Mouse (Mus musculus) right cerebral cortex, postnatal 25 days (tissue): Measurements from ENCODE around the gene Hist1h2bf.
"Not testable (repeated sequence)": the region's sequence is repeated elsewhere in the genome, so short reads cannot be mapped to it uniquely, and the experiment has no call there.

Experiments used
- DNase-seq: peaks from one replicate; pipeline ENCODE4 v3.0.0; 2022

Hist1h2bf gene

DNA sequence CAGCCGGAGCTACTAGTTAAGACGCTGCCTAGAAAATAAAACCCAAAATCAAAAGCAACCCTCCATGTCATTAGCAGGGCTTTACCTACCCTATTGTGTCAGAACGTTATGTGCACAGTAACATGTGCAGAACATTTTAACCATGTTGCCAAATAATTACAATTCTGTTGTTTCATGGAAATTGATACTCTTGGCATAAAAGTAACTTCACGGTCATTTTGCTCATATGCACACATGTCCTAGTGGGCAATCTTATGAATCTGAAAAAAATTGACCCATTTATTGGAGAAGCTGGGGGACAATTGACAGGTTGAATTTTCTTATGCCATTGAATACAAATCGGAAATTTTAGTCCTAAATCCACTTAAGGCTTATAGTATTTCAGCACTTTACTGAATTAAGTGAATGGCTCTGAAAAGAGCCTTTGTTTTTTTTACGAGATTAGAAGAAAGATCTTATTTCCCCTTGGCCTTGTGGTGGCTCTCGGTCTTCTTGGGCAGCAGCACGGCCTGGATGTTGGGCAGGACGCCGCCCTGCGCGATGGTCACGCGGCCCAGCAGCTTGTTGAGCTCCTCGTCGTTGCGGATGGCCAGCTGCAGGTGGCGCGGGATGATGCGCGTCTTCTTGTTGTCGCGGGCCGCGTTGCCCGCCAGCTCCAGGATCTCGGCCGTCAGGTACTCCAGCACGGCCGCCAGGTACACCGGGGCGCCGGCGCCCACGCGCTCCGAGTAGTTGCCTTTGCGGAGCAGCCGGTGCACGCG, 3.6 kb downstream of the Hist1h2bf start:
- not testable (repeated sequence) for DNase-seq

DNA sequence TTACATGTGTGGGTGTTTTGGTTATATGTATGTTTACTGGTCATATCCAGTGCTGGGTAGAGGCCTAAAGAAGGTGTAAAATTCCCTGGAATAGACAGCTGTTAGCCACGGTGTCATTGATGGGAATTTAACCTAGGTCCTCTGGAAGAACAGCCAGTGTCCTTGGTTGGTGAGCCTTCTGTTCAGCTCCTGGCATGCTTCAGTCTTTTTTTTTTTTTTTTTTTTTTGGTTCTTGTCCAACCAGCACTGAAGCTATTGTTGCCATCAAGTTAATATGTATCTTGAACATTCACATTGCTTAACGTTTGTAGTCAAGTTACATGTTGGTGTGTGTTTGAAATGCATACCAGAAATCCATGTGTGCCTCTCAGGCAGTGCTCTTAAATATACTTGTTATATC, 9.5 kb downstream of the Hist1h2bf start:
- no peak for DNase-seq

DNA sequence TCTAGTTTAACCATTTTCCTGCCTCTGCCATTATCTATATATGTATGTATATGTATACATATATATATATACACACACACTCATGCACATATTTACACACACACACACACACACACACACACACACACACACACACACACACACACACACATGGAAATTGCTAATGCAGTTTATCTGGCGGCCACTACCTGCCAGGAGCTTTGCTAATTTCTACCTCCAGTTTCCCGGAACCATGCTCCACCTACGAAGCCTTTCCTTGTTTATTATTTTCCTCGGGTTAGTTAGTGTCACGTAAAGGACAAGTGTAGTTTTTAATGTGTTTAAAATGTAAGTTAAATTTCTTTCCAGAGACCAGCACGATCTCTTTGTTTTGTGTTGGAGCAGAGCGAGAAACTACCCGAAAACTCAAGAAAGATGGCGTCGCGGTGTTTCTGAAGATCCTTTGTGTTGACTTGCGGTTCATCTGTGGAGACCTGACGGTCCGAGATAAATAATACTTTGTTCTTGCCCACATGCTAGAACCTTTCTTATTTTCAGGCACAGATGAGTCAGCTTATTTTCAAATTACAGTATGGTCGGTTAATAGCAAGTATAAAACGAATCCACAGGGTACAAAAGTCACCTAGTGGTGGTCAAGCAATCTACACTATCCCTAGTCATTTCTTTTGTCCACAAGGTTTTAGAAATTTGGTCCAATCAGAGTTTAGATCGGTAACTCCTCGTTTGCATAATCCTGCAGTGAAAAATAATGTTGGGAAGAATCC, 11.1 kb downstream of the Hist1h2bf start:
- no peak for DNase-seq

DNA sequence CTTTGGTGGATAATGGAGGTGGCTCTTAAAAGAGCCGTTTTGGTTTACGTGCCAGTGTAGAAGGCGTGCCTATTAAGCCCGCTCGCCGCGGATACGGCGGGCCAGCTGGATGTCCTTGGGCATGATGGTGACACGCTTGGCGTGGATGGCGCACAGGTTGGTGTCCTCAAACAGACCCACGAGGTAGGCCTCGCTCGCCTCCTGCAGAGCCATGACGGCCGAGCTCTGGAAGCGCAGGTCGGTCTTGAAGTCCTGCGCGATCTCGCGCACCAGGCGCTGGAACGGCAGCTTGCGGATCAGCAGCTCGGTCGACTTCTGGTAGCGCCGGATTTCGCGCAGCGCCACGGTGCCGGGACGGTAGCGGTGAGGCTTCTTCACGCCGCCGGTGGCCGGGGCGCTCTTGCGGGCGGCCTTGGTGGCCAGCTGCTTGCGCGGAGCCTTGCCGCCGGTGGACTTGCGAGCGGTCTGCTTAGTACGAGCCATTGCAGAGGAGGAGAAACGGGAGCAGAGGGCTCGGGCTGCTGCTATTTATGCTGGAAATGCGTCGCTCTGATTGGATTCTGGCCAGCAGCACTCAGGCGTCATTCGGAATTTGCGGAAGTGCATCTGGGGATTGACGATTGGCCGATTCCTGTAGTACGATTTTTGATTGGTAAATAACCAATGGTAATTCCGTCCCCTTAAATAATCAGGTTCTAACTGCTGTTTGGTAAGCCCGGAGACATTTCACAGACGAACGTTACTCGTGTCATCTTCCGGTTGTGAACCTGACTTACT, 11.9 kb downstream of the Hist1h2bf start, which contains the start of gene Hist1h3e:
Gene Hist1h3e, minus strand, starts transcription at position 487 of the 777 bp plus-strand sequence.
- DNase-seq = peak; percentile 93

DNA sequence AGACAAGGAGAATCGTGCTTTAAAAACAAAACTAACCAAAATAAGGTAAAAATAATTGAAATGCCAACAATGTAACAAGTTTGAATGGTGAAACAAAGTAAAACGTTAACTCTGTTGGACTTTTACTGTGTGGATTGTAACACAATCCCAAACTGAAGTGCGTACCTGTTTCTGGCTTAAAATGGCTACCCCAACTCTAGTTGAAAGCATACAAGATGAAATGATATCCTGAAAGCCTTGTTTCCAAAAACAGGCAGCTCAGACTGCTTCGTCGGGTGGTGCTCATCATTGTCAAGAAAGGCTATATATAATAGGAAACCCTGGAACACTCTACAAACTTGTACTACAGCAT, 12.5 kb downstream of the Hist1h2bf start:
- not testable (repeated sequence) for DNase-seq

DNA sequence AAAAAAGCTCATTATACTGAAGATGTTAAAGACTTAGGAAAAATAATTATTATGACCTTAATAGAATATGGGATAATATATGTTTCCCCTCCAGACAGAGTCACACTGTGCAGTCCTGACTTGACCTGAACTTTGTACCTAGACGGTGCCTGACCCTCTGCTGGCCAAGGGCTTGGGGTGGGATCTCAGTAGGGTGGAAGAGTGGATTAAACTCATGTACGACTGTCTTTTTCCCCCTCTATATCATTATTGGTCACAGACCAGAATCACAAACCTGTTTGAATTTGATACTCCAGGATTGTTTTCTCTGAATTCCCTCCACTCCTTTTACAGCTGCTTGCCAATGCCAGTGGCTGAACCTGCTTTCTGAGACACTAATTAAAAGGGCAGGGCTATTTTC, 13.3 kb downstream of the Hist1h2bf start:
- DNase-seq = not testable (repeated sequence)

DNA sequence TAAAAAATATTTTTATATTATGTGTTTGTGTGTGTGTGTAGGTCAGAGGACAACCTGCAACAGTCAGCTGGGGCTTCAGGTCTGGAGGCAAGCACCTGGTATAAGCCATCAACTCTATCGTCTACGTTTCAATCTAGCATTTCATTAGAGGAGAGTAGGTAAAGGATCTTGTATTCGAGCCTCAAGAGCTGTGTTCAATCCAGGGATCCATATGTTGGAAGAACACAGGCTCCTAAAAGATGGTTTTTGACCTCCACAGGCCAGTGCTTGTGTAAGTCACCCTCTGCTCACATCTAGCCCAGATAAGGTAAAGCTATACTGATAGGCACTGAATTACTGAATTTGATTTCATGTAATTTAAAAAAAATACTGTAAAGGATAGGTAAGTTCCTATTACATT, 17.1 kb downstream of the Hist1h2bf start:
- no peak for DNase-seq

DNA sequence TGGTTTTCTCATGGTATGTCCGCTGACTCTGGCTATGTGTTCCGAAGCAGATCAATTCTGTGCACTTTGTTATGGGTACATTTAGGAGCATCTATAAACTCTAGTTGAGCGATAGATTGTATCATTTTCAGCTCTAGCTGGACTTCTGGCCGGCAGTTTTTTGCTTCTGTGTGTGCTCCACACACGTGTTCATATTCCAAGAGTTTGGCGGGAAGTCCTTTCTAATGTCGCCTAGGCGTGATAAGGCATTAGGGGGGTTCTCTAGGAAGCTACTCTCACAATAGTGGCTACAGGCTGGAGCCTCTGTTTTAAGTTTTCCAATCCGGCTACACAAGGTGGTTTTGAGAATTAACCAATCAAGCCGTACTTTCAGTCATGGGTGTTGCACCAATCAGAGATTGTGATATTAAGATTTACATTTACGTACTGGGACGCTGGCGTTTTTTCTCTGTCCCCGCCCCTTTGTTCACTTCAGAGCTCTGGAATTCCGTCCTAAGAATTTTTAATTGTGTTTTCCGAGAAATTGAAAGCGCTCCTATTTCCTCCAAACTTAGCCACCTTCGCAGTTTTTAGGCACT, 18.1 kb downstream of the Hist1h2bf start:
- DNase-seq = no peak

DNA sequence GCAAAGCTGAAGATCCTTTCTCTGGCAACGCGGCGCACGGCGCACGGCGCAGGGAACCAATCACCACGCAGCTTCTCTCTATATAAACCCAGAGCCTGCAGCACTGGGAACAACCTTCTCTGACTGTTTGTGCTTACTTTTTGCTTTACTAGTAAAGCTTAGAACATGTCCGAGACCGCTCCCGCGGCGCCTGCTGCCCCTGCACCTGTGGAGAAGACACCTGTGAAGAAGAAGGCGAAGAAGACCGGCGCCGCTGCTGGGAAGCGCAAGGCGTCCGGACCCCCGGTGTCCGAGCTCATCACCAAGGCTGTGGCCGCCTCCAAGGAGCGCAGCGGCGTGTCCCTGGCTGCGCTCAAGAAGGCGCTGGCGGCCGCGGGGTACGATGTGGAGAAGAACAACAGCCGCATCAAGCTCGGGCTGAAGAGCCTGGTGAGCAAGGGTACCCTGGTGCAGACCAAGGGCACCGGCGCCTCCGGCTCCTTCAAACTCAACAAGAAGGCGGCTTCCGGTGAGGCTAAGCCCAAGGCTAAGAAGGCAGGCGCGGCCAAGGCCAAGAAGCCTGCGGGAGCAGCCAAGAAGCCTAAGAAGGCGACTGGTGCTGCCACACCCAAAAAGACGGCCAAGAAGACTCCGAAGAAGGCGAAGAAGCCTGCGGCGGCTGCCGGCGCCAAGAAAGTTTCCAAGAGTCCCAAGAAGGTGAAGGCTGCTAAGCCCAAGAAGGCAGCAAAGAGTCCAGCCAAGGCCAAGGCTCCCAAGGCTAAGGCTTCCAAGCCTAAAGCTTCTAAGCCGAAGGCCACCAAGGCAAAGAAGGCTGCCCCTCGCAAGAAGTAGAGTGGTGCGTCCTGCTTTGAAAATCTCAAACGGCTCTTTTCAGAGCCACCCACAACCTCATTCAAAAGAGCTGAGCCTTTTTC, 18.8 kb downstream of the Hist1h2bf start:
- peak; percentile 79 for DNase-seq

DNA sequence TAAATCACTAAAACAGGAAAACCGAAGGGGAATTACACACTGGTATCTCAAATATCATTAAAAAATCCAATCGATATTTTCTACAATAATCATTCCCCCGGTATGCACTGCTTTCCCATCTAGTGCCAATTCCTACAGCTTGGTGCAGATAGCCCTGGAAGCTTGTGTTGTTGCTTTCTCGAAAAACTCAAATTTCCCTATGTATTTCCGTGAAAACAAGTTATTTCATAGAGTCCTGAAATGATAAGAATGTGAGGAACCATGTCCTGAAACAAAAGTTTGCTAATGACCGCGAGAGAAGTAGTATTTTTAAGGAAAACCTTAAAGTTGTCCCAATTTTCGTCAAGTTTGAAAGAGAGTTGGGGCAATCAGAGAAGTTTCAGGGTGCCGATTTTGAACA, 19.6 kb downstream of the Hist1h2bf start:
- no peak for DNase-seq

DNA sequence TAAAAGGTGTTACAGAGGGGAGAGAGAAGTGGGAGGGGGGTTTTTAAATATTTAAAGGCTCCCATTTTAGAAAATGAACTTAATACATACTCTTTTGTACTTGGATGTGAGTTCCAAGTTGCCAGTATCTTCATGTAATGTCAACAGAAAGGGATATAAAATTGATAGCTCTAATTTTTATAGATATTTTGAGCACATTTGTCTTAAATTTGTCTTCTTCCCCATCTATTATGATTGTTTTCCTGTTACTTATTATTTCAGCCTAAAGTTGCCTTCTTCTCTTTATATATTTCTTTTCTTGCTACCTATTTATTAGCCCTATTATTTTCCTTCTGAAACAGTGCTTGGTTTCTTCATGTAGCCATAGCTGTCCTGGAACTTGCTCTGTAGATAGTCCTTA, 21.0 kb downstream of the Hist1h2bf start, which contains the start of gene Hist1h1d:
Gene Hist1h1d, plus strand, starts transcription at position 301 of the 400 bp plus-strand sequence.
- DNase-seq = no peak

DNA sequence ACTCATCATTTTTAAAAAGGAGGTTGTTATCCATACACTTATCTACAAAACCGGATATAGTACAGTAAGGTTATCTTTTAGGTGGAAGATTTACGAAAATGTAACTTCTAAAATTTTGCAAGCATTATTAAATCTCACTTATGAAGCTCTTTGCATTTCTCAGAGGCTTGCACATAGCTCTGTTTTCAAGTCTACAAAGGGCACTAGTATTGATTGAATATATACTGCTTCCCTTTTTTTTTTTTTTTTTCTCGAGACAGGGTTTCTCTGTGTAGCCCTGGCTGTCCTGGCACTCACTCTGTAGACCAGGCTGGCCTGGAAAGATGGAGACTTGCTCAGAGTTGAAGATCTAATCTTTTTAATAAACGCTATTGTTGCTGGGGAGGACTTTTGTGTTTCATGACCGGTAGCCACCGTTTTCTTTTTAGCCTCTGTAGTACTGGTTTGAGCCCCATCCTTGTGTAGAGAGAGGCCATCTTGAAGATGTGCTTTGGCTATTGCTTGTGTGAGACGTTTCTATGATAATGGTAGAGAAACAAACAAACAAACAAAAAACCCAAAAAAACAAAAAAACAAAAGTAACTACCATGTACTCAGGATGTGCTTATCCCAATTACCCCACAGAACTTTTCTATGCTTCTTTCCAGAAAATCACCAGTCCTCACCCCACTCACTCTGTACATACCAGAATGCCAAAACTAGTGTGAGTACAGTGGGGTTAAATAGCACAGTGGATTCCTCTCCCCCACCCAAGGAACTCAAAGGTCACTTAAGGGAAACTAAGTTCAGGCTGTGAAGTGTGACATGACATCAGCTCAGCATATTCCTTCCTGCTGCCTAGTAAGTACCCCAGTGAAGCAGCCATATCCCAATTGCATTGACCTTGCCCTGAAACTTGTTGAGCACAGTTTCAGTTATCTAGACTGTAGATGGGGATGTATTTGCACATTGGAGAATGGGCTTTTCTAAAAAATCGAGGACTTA, 21.8 kb downstream of the Hist1h2bf start:
- DNase-seq = no peak

DNA sequence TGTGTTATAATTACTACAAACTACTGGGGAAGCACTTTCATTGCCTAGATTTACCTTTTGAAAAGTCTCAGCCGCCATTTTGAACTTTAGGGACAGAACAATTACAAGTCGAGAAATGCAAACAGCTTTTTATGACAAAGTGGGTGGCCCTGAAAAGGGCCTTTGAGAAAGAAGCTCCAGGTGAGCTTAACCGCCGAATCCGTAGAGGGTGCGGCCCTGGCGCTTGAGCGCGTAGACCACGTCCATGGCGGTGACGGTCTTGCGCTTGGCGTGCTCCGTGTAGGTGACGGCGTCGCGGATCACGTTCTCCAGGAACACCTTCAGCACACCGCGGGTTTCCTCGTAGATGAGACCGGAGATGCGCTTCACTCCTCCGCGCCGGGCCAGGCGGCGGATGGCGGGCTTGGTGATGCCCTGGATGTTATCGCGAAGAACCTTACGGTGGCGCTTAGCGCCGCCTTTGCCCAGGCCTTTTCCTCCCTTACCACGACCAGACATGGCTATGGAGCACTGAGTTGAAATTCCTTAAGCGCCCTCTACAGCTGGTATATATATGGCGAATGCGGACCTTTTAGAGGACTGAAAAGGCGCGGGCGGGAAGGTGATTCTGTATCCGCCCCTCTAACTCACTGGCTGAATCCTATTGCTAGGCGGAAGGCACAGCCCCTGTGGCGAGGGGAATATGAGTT, 22.7 kb downstream of the Hist1h2bf start, which contains the start of gene Hist1h4f:
Gene Hist1h4f, minus strand, starts transcription at position 503 of the 689 bp plus-strand sequence.
- peak; percentile 92 for DNase-seq

DNA sequence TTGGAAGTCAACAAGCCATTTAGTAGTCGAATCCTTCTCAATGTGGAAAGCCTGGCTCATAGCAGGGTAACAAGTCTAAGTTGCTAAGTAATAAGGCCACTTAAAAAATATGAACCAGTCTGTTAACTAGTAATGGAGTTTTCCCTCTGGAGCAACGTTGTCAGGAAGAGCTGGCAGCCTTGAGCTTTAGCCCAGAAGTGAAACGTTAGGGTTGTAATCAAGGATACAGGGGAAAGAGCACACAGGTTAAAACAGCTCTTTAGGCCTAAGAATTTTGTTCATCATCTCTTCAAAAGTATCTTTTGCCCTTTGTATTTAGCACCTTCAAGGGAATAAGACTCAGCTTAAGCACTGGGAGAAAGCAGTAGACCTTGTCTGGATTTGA, 23.2 kb downstream of the Hist1h2bf start:
- no peak for DNase-seq

DNA sequence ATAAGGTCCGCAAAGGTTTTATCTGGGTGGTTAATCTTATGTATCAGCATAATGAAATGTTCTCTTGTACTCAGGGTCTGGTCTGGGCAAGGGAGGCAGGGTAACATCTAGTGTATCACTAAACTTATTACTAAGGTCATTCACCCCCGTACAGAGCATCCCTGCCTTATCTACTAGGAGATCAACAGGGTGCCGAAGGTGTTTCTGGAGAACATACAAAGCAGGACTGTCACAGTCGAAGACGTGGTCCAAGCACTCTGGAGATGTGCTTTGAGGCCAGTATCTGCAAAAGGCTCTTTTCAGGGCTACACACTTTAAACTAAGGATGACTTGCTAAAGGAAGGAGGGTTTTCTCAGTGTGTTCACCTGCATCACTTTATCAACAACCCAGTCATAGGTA, 27.3 kb downstream of the Hist1h2bf start:
- DNase-seq = no peak

DNA sequence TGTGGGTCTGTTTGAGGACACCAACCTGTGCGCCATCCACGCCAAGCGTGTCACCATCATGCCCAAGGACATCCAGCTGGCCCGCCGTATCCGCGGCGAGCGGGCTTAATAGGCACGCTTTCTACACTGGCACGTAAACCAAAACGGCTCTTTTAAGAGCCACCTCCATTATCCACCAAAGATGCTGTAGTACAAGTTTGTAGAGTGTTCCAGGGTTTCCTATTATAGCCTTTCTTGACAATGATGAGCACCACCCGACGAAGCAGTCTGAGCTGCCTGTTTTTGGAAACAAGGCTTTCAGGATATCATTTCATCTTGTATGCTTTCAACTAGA, 29.2 kb downstream of the Hist1h2bf start:
- peak; percentile 19 for DNase-seq

DNA sequence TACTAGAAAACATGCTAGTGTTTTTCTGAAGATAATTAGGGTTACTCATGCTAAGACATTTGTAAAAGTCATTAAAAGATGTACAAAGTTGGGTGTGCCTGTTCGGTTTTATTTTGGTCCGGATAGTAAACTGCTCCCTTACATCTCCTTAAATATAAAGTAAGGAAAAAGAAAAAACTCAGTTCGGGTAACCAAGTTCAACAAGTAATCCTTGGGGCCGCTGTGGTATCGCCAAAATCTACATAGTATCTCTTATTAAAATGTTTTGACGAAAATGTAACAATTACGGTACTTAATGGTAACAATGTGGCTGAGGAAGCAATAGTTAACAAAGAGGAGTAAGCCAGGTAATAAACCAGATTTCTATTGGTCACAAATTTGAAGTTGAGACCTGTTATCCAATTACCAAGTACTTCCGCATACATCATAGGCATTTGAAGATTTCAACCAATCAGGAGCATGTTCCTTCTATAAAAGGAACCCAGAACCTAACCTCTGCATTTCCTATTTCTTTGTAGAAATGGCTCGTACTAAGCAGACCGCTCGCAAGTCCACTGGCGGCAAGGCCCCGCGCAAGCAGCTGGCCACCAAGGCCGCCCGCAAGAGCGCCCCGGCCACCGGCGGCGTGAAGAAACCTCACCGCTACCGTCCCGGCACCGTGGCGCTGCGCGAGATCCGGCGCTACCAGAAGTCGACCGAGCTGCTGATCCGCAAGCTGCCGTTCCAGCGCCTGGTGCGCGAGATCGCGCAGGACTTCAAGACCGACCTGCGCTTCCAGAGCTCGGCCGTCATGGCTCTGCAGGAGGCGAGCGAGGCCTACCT, 29.8 kb downstream of the Hist1h2bf start, which contains the start of gene Hist1h3f:
Gene Hist1h3f, plus strand, starts transcription at position 88 of the 822 bp plus-strand sequence.
- peak; percentile 67 for DNase-seq

DNA sequence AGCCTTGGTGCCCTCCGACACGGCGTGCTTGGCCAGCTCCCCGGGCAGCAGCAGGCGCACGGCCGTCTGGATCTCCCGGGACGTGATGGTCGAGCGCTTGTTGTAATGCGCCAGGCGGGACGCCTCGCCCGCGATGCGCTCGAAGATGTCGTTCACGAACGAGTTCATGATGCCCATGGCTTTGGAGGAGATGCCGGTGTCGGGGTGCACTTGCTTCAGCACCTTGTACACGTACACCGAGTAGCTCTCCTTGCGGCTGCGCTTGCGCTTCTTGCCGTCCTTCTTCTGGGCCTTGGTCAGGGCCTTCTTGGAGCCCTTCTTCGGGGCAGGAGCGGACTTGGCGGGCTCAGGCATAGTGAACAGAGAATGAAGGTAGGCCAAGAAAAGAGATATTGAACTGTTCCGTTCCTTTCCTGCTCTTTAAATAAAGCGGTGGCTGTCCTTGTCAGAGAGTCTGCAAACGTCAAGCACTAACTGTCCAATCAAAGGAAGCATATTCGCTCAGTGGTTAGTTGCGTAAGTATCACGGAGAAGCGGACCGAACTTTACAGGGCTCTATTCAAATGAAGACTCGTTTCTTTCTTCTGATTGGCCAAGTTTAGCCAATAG, 30.9 kb downstream of the Hist1h2bf start, which contains the start of gene Hist1h2bh:
Gene Hist1h2bh, minus strand, starts transcription at position 394 of the 609 bp plus-strand sequence.
- DNase-seq = peak; percentile 69
